Mouse (Mus musculus) urinary bladder, adult 2 months (tissue): ENCODE measurements at regions not wholly inside any gene's neighbourhood (a gene's known extent, or its start where the extent isn't known, plus 50 kb on each side); places are given as distances from the start of the nearest gene placed in this dataset.

ENCODE experiments used
- DNase-seq: peaks from one replicate; pipeline ENCODE4 v3.0.0; 2022; ENCODE audit warnings: low spot score

GRCm38 (mm10) chr13:55962254-55962866 is 126.4 kb upstream of the Pitx1 start:
- no peak for DNase-seq

DNA sequence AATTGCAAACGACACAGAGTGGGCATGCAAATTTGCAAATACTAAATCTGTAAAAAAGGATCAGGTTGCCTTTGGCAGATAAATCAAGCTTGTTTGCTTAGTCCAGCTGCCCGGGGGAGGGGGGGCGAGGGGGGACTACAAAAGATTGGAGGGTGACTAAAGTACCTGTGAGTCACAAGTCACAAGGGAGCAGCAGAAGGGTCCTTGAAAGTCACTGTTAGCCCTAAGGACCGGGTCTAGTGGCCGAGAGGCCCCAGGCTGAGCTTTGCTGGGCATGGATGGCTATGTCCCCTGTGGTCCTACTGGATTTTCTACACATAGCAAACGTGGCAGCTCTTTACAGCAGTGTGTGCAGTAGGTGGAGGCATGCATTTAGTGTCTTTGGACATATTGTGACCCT is 118.4 kb upstream of the Pitx1 start:
- DNase-seq: no peak

- DNase-seq: no peak
Observed at GRCm38 (mm10) chr13:55953426-55953825, 117.4 kb upstream of the Pitx1 start.

DNA sequence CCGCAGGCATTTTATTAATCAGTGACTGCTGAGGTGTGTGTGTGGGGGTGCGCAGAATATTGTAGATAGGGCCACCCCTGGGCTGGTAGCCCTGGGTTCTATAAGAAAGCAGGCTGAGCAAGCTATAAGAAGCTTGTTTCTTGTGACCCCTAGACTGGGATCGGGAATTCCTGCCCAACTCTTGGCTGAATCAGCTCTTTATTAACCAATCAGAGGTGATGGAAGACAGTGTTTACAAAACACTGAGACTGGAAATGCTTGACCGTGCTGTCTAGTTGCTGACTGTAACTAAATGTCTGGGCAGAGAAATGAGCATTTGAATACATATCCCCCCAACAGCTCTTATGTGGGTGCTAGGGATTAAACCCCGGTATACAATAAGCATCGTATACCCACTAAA is 114.8 kb upstream of the Pitx1 start:
- DNase-seq: no peak

GRCm38 (mm10) chr13:55948591-55948990 is 112.6 kb upstream of the Pitx1 start:
- DNase-seq: no peak

DNA sequence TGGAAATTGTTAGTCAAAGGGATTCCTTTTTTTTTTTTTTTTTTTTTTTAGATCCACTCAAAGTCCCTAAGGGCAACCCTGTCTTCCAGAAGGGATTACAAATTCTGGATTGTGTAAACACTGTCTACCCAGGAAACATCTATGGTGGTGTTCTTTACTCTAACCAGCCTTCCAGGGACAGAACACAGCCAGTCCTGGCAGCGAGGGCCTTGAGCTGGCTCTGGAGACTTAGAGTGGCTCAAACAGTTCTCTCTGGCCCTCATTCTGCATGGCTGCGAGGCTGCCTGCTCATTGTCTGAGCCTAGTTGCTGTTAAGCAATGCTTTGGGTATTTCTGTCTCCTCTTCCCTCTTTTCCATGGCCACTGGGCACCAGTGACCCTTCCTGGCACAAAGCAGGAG is 112.2 kb upstream of the Pitx1 start:
- no peak for DNase-seq

DNA sequence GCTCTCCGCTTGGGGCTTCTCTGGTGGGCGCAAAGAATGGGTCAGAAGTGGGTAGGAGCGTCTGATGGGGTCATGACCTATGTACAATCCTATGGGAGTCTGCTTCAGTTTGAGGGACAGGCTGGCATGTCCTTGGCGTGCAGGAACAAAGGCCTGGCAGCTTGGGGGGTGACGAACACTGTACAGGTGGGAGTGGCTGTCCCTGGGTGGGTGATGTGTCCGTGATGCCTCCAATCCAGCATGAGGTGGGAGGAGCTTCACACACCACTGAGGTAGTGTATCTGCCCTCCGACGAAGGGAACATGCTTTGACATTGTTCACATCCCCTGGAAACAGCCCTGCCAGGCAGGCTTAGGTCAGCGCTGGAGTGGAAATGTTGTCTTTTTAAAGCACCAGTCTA is 101.4 kb upstream of the Pitx1 start:
- no peak for DNase-seq

- DNase-seq: no peak
Observed at GRCm38 (mm10) chr13:55937000-55937399, 101.0 kb upstream of the Pitx1 start.

DNA sequence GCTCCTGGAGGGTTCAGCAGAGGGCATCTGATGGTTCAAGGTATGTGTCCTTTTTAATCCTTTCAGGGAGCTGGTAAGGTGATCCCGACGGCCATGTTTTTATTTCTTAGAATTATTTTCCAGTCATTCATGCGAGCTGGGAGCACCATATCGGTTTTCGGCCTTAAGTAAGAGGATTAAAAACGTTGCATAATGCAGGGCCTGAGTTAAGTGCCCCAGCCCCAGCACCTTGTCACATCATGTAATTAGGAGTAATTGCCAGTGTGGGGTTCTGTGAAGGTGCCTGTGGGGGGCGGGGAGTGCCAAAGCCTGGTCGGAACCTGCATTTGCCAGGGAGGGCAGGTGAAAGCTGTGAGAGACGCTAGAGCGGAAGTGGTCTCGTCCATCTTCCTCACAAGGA is 94.6 kb upstream of the Pitx1 start:
- no peak for DNase-seq

DNA sequence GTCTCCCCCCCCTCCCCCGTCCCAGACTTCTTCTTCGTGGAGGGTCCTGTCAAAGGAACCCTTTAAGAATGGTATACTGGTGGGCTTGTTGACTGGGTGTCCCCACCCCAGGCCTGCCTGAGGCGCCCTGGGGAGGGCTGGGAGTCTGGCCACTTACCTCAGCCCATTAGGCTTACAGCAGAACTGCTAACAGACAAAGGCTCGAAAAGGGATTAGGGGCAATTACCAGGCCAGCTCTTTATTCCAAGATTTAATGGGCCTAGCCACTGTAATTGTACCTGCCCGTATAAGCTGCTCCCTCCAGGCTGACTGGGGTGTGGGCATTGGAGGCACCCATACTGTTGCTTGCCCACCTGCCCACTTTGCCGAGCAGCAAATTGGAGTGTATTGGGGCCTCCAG is 93.8 kb upstream of the Pitx1 start:
- DNase-seq: no peak

- no peak for DNase-seq
Observed at GRCm38 (mm10) chr13:55923505-55924136, 87.6 kb upstream of the Pitx1 start.

- DNase-seq: no peak
Observed at GRCm38 (mm10) chr13:55917316-55917715, 81.3 kb upstream of the Pitx1 start.

DNA sequence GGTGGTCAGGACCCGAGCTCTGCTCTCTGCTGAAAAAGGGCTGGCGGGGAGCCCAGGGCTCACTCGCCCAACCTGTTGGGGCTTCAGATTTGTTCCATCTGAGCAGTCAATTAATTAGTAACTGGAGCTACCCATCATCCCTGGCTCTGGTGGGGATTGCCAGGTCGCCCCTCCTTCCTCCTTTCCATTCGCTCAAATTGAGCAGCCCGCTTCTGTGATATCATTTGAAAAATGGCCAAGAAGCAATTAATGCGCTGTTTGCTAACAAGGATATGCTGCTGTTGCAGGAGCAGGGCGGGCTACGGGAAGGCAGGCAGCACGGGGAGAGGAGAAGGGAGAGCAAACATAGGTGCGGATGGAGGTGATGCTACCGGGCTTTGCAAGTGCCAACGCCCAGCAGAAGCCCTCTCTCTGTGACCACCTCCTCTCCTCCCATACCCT is 76.3 kb upstream of the Pitx1 start:
- no peak for DNase-seq

DNA sequence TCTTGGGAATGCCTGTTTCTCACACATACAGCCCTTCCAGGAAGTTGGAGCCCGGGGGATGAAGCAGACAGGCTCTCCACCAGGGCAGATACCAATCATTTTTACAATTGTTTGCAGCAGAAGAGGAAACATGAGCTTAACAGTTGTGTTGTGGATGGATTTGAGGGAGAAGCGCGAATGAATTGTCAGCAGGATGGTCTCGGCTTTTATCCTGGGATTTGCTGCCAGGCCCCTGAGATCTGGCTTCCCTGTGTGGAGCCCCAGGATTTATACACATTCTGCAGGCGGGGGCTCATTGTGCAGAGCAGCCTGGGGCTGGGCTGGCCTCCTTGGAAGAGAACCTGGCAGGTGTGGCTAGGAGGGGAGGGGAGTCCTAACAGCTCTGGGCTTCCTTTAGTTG is 73.9 kb upstream of the Pitx1 start:
- DNase-seq: no peak

DNA sequence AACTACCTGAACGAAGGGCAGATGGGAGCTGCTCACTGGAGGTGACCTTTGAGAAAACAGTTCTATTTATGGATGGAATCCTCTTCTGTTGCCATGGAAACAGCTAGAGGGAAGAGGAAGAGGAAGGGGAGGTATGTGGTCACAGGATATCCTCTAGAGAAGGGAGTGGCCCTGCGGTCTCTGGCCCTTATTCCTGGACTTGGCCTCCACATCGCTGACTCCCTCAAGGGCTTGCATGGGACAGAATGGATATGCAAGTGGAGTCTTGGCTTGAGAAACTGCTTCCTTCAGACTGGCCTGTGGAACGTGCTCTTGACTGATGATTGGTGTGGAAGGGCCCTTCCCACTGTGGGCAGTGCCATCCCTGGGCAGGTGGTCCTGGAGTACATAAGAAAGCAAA is 68.9 kb upstream of the Pitx1 start:
- no peak for DNase-seq

GRCm38 (mm10) chr13:55902255-55902654 is 66.3 kb upstream of the Pitx1 start:
- no peak for DNase-seq

DNA sequence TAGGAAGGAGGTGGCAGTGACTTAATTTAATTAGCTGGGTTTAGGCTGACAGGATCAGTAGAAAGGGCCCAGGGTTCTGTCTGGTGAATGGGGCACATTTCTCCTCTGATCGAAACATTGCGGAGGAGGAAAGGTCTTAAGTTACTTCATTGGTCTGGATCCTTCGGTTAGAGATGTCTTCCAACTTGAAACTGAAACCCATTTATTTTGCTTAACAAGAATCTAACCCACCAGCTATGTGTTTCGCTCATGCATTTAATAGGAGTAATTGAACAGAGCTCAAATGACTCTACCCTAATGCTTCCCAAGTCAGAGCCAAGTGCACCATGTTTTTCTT is 64.2 kb upstream of the Pitx1 start:
- DNase-seq: no peak

GRCm38 (mm10) chr13:55899501-55900189 is 63.7 kb upstream of the Pitx1 start:
- no peak for DNase-seq

- no peak for DNase-seq
Observed at GRCm38 (mm10) chr13:55898999-55899398, 63.0 kb upstream of the Pitx1 start.

- DNase-seq: no peak
Observed at GRCm38 (mm10) chr13:55898257-55898950, 62.4 kb upstream of the Pitx1 start.

DNA sequence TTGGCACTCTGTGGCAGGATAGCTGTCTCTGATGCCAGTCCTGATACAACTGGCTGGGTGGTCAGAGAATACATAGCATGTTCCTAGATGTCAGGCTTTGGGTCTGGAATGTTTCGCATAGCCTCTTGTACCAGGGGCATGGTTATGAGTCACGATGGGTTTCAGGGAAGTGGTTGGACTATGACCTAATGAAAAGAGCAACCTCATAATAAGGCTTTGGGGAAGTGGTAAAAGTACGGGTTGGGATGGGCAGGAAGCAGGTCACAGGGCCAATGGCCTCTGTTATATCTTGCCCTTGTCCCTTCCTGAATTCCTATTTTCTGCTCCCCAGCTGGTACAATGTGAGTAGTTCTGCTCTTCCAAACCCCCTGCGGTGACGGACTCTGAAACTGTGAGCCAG is 59.5 kb upstream of the Pitx1 start:
- no peak for DNase-seq

DNA sequence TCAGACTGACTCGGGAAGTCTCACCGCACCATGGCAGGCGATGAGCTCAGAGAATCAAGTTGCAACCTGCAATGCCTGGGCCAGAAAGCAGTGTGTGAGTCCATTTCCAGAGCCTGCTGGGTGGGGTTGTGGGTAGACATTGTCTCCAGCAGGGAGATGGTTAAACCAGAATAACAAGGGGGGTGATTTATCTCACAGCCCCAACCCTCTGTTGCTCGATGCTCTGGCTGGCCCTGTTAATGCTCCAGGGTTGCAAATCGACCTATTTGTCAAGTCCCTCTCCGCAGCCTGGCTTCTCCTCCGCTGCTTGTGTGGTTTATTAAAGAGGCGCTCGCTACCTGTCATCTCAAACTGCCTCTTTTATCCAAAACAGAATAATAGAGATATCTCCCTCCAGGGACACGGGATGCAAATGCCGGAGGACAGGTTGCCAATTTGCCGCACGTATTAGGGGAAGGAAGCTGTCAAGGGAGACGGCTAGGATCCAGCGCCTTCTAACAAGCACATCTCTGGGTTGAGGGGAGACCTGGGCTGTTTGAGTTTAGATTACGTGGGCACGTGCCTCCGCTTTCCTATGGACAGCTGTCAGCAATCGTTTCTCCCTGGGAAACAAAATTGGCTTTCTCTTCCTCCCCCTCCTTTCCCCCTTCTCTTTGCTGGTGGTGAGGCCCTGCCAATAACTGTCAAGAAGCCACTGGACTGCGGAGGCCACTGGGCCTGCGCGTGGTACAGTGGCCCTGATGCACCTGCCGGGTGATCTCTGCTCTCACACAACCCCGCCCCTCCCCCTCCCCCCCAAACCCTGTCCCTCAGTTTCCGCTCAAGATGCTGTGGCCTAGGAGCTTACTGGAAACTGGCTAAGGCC is 57.4 kb upstream of the Pitx1 start:
- no peak for DNase-seq
